Mouse (Mus musculus) Patski (cell line): ENCODE measurements around the gene Gm26965. TPM values are rescaled to one million over a fixed set of nuclear protein-coding genes. Genes with fewer than 3 reads are reported as not detected.

ENCODE experiments used
- ATAC-seq: fragments of 100-300 bp; one replicate; pipeline ENCODE4 v1.8.0; 2021
- CTCF ChIA-PET: fragments of 350-600 bp; sonication (Branson Sonifier 250); formaldehyde crosslinking; loops from one replicate; lab custom pipeline; 2022; ENCODE audit warnings: inconsistent platforms; lab: Charles Lee
- POLR2A ChIA-PET: fragments of 350-600 bp; sonication (Branson Sonifier 250); formaldehyde crosslinking; loops from one replicate; lab custom pipeline; 2022; ENCODE audit warnings: antibody characterized with exemption, inconsistent platforms; lab: Charles Lee
- DNase-seq: peaks from one replicate; pipeline ENCODE4 v3.0.0-alpha.2; 2011; ENCODE audit warnings: low read depth, low spot score
- H3K27me3 ChIP-seq: fragments of 371-371 bp; one replicate; pipeline ENCODE4 v1.5.1; 2021
- CTCF ChIP-seq: fragments of 100-300 bp; IDR thresholded peaks from one replicate; pipeline ENCODE4 v1.5.1; 2021
- in situ Hi-C: fragments of 300-500 bp; cut with MboI; formaldehyde crosslinking; loops from 3 replicates; pipeline ENCODE4 v1.11.1; 2018; ENCODE audit warnings: low pct_unique_long_range_greater_than_20kb, mixed read lengths
- polyA plus RNA-seq: library from polyadenylated mRNA; unstranded; gene quantifications from one replicate; pipeline ENCODE4 v1.2.3, GENCODE M21; 2021

Gm26965 gene
- not detected for polyA plus RNA-seq

GRCm38 (mm10) chr13:67525753-67526410 is at the start of gene Gm26965, which contains the start of gene Zfp87:
Gene Gm26965, minus strand, starts transcription at chr13:67526151.
Gene Zfp87, minus strand, starts transcription at chr13:67526177.
- POLR2A ChIA-PET, result no interaction called here
- ATAC-seq, result peak; percentile 97
- no peaks in the 10 kb centered on the region for H3K27me3 ChIP-seq
- CTCF ChIA-PET, result no interaction called here
- in situ Hi-C loops, result no loop called here
- peak; percentile 71 for DNase-seq
- no peak for TF ChIP-seq CTCF

GRCm38 (mm10) chr13:67572591-67573189 is 46.7 kb upstream of the Gm26965 start:
- TF ChIP-seq CTCF, result no peak
- POLR2A ChIA-PET, result no interaction called here
- in situ Hi-C loops, result no loop called here
- no peaks in the 10 kb centered on the region for H3K27me3 ChIP-seq
- peak; percentile 99 for ATAC-seq
- no peak for DNase-seq
- CTCF ChIA-PET, result no interaction called here

DNA sequence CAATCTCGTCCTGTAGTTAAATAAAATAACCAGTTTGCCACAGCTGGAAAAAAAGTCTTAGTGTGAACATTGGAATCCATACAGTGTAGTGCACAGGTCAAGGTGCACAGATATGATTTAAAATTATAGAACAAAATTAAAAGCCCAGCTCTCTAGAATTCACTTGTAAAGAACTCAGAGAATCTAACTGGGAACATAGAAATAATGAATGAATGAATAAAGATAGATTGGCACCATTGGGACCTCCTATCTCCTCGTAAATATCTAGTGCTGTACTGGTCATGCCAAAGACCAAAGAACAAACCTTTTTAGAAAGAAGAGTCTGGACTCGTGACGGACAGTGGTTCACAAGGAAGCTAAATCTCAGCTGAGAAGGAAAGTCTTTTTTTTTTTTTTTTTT is 27.8 kb upstream of the Gm26965 start, which contains the start of gene Zfp748:
TSS of gene Zfp748 (minus strand) at position 101 of the 400 bp plus-strand sequence.
- ChIA-PET POLR2A (no interaction called here), CTCF (no interaction called here)
- no peak for ATAC-seq
- TF ChIP-seq CTCF, result no peak
- H3K27me3 ChIP-seq, result no peaks in the 10 kb centered on the region
- DNase-seq, result no peak
- in situ Hi-C loops, result no loop called here

DNA sequence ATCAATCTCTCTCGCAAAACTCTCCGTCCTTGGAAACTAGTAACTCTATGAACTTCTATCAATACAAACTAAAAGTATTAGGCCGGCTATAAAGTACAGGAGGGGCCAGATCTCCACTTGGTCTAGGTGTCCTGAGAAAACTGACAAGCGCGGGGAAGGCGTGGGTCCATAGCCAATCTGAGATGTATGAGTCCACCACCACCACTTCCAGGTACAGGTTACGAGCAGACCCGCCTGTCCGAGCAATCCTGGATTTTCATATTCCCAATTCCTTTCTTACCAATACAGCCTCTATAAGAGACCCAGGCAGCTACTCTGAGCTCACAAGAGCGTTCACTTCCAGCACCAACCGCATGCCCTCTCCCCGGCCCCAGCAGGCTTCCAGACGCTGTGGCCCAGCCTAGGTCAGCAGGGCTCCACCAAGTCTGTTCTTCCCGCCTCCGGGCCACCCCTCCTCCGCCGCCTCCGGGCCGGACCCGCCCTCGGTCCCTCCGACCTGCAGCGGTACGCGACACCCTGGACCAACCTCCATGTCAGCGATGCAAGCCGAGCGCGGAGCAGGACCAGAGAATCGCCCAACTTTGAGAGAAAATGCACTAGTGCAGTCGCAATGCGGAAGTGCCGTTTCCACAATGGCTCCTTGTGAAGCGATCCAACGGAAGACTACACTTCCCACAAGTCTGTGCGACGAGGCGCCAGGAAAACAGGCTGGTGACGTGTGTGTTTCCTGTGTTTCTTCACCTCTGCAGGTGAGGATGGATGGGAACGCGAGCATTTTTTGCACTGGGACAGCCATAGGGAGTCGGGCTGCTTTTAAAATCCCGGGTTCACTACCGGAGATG is 26.8 kb upstream of the Gm26965 start:
- ChIA-PET CTCF (no interaction called here), POLR2A (no interaction called here)
- in situ Hi-C loops, result no loop called here
- no peak for TF ChIP-seq CTCF
- H3K27me3 ChIP-seq, result no peaks in the 10 kb centered on the region
- DNase-seq, result peak; percentile 54
- peak; percentile 98 for ATAC-seq

- CTCF ChIA-PET, result no interaction called here
- POLR2A ChIA-PET, result no interaction called here
- DNase-seq (no peak), ATAC-seq (no peak)
- TF ChIP-seq CTCF, result no peak
- H3K27me3 ChIP-seq, result no peaks in the 10 kb centered on the region
- in situ Hi-C loops, result no loop called here
Observed at GRCm38 (mm10) chr13:67545941-67546340, 20.0 kb upstream of the Gm26965 start.

DNA sequence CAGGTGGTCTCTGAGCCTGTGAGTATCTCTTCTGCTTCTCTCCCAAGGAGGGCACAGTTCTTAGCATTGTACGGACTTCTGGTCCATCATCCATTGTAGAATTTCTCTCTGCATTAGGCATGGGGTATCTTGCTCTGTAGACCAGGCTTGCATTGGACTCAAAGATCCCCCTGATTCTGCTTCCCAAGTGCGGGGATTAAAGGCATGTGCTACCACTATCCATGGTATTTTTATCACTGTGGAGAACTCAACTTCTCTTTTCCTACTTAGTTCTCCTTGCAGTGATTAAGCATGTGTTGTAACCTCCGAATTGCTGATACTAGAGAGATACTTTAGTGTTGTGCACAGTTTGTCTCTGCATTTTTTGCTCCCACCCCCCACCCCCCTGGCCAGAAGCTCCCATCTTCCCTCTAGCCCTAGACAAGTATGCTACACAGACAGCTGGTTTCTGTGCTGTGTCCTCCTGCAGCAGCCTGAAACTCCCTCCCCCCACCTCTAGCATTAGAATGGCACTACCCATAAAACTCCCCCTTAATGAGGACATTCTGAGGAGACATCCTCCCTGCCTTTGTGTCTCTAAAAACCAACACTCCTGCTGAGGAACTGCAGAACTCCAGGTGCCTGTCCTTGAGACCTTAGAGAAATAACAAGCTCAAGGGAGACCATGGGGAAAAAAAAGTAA is 1.2 kb upstream of the Gm26965 start:
- CTCF ChIA-PET, result no interaction called here
- TF ChIP-seq CTCF, result no peak
- in situ Hi-C loops, result no loop called here
- DNase-seq (no peak), ATAC-seq (no peak)
- POLR2A ChIA-PET, result no interaction called here
- no peaks in the 10 kb centered on the region for H3K27me3 ChIP-seq

- no peaks in the 10 kb centered on the region for H3K27me3 ChIP-seq
- in situ Hi-C loops, result loop anchor here (25.0 kb wide), 1 partner anchor 589 kb away; the partner anchor contains the start of gene Gm10767
- DNase-seq (no peak), ATAC-seq (no peak)
- ChIA-PET CTCF (interaction anchor here (0.8 kb wide), 1 partner anchor 9 kb away, joined by 4 read pairs; no protein-coding TSS in a partner anchor), POLR2A (interaction anchor here (0.7 to 1.0 kb wide), 2 partner anchors 9 to 19 kb away, joined by 3 read pairs; no protein-coding TSS in a partner anchor)
- no peak for TF ChIP-seq CTCF
Observed at GRCm38 (mm10) chr13:67500908-67501307, 25.0 kb downstream of the Gm26965 start.

GRCm38 (mm10) chr13:67500084-67500719 is 25.7 kb downstream of the Gm26965 start, which contains the start of gene Zfp58:
Gene Zfp58, minus strand, starts transcription at chr13:67500555.
- no peaks in the 10 kb centered on the region for H3K27me3 ChIP-seq
- ATAC-seq, result peak; percentile 99
- no peak for TF ChIP-seq CTCF
- DNase-seq, result peak; percentile 58
- POLR2A ChIA-PET, result interaction anchor here (1.0 kb wide), 1 partner anchor 18 kb away, joined by 3 read pairs; no protein-coding TSS in a partner anchor
- CTCF ChIA-PET, result no interaction called here
- in situ Hi-C loops, result loop anchor here (25.0 kb wide), 1 partner anchor 588 kb away; the partner anchor contains the start of gene Gm10767

DNA sequence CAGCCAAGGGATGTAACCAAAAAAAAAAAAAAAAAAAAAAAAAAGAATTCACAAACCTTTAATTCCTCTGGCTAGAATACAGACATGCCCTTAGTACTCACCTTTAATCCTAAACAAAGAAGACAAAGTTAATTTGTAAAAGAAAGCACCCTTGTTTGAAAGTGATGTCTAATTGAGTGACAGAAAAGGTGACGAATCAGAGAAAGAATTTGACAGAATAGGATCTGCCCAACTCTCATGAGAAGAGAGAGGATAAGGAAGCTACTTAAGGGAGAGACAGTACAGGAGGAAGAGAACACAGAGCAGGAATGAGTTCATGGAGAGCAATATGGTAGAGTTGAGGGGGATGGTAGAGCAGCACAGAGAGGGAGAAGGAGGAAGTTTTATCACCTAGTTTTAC is 30.3 kb downstream of the Gm26965 start:
- in situ Hi-C loops, result no loop called here
- ATAC-seq (no peak), DNase-seq (no peak)
- no peaks in the 10 kb centered on the region for H3K27me3 ChIP-seq
- TF ChIP-seq CTCF, result no peak
- ChIA-PET CTCF (no interaction called here), POLR2A (no interaction called here)
